Mouse (Mus musculus): ENCODE measurements around the gene Otos. TPM values are rescaled to one million over a fixed set of nuclear protein-coding genes. Genes with fewer than 3 reads are reported as not detected.

Gene Otos
- polyA plus RNA-seq (2016; fragmentation: Nextera tagmentation; extraction: Ambion mirVana) = 0.07 TPM in 1 of 2 replicates, not detected in the other

DNA sequence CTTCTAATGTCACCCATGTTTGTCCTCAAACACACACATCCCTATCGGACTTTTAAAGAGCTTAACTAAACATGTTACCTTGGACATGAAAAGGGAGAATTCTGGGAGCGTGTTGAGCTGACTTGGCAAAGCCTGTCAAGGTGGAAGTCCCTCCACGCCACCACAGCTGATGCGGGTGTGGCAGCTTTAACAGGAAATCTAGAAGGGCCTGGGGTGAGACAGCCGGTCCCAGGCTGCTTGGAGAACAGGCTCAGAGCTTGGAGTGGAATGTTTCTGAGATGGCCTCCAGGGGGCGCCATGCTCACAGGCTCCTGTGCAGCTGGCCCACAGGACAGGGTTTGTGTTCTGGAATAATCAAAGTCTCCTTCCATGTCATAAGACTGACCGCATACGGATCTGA, at the start of gene Otos:
TSS of gene Otos (minus strand) at position 169 of the 400 bp plus-strand sequence.
- Histone ChIP-seq H3K27ac (replicated peaks) (0 out of 2 replicates have a peak within 1 kb of the TSS, but pooled peaks have one; percentile 9), H3K4me3 (no peak within 1 kb of the TSS)
- WGBS = 29% methylated on average over 8 of the region's 8 CpGs

DNA sequence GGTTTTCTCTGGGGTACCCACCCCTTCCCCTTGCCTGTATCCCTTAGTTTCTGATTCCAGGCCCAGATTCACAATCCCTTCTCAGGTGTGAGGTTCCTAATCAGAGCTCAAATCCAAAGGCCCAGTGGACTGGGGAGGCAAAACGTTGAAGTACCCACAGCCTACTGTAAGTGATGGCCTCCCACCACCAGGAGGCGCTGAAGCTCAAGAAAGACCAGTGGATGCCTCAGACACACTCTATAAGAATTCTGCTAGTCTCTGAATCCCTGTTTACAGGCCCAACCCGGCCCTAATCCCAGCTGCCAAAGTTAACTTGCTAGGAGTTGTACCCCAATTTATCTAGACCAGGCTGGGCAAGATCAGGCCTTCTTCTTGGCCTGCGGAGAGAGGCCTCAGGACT, 48.2 kb upstream of the Otos start:
- H3K4me1 ChIP-seq = peaks cover 24% of the 10 kb centered on the region
- H3K27me3 ChIP-seq (ENCODE audit: low read depth, poor library complexity, severe bottlenecking) = peaks cover 16% of the 10 kb centered on the region; the same call in 1 of the 2 replicates
- no peak overlapping the region for H3K27ac ChIP-seq (replicated peaks)
- 34% methylated on average over 4 of the region's 4 CpGs for WGBS
- no peaks in the 10 kb centered on the region for H3K36me3 ChIP-seq
- no peak overlapping the region for H3K4me3 ChIP-seq
- DNase-seq (ENCODE audit: low spot score) = peak; percentile 79
- no peaks in the 10 kb centered on the region for H3K9me3 ChIP-seq (replicated peaks)

More for the DNA sequence above, at the start of gene Otos:
- Histone ChIP-seq H3K4me1 (peaks cover 16% of the 10 kb centered on the region), H3K9me3 (replicated peaks) (no peaks in the 10 kb centered on the region), H3K36me3 (no peaks in the 10 kb centered on the region), H3K27me3 (ENCODE audit: low read depth, poor library complexity, severe bottlenecking) (peaks cover 6% of the 10 kb centered on the region; the same call in 1 of the 2 replicates)
- peak; percentile 80 for DNase-seq (ENCODE audit: low spot score)

DNA sequence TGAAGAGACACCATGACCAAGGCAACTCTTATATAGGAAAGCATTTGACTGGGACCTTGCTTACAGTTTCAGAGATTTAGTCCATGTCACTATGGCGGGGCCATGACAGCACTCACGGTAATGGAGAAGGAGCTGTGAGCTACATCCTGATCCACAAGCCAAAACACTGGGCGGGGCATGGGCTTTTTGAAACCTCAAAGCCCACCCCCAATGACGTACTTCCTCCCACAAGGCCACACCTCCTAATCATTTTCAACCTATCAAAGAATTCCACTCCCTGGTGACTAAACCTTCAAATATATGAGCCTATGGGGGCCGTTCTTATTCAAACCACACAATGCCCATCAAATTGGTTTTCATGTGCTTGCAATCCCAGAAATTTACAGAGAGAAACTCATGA, 47.1 kb upstream of the Otos start:
- no peak for DNase-seq (ENCODE audit: low spot score)
- 86% methylated on average over 5 of the region's 5 CpGs for WGBS
- Histone ChIP-seq H3K36me3 (no peaks in the 10 kb centered on the region), H3K4me1 (peaks cover 19% of the 10 kb centered on the region), H3K27ac (replicated peaks) (no peak overlapping the region), H3K4me3 (no peak overlapping the region), H3K9me3 (replicated peaks) (no peaks in the 10 kb centered on the region), H3K27me3 (ENCODE audit: low read depth, poor library complexity, severe bottlenecking) (peaks cover 12% of the 10 kb centered on the region; the same call in 1 of the 2 replicates)

- H3K4me3 ChIP-seq = no peak overlapping the region
- no peak overlapping the region for H3K27ac ChIP-seq (replicated peaks)
- no peak for DNase-seq (ENCODE audit: low spot score)
- H3K36me3 ChIP-seq = no peaks in the 10 kb centered on the region
- H3K27me3 ChIP-seq (ENCODE audit: low read depth, poor library complexity, severe bottlenecking) = no peaks in the 10 kb centered on the region
- 88% methylated on average over 3 of the region's 3 CpGs for WGBS
- H3K9me3 ChIP-seq (replicated peaks) = no peaks in the 10 kb centered on the region
- no peaks in the 10 kb centered on the region for H3K4me1 ChIP-seq
Measured at GRCm38 (mm10) chr1:92691166-92691844, 42.7 kb upstream of the Otos start.

- no peak for DNase-seq (ENCODE audit: low spot score)
- no peaks in the 10 kb centered on the region for H3K36me3 ChIP-seq
- peaks cover 5% of the 10 kb centered on the region for H3K27me3 ChIP-seq (ENCODE audit: low read depth, poor library complexity, severe bottlenecking)
- whole genome bisulfite sequencing = 74% methylated on average over 8 of the region's 8 CpGs
- no peak overlapping the region for H3K4me3 ChIP-seq
- H3K9me3 ChIP-seq (replicated peaks) = no peaks in the 10 kb centered on the region
- no peak overlapping the region for H3K27ac ChIP-seq (replicated peaks)
- H3K4me1 ChIP-seq = no peaks in the 10 kb centered on the region
Measured at GRCm38 (mm10) chr1:92686994-92687393, 38.4 kb upstream of the Otos start.

DNA sequence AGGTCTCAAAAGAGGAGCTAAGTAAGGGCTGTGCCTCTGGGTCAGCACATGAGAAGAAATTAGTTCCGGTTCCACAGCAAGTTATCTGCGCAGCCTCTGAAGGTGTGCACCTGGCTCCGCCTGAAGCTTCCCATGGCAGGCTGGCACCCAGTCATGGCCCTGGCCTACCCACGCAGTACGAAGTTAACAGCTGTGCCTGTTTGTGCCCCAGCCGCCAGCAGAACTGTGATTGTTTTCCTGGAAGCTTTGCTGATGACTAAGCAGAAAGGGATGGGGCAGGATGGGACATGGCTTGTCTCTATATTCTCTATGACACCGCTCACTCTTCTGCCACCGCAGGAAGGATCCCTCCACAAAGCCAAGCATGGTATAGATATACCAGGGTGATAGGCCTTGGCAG, 34.5 kb upstream of the Otos start:
- no peak for DNase-seq (ENCODE audit: low spot score)
- Histone ChIP-seq H3K9me3 (replicated peaks) (no peaks in the 10 kb centered on the region), H3K27ac (replicated peaks) (no peak overlapping the region), H3K36me3 (no peaks in the 10 kb centered on the region), H3K4me3 (no peak overlapping the region), H3K4me1 (peaks cover 13% of the 10 kb centered on the region), H3K27me3 (ENCODE audit: low read depth, poor library complexity, severe bottlenecking) (peaks cover 15% of the 10 kb centered on the region)
- WGBS = 92% methylated on average over 8 of the region's 8 CpGs

GRCm38 (mm10) chr1:92680668-92681603, 32.3 kb upstream of the Otos start:
- 28% methylated on average over 16 of the region's 16 CpGs for WGBS
- H3K4me3 ChIP-seq = no peak overlapping the region; the same call in 1 of the 2 replicates
- peak overlapping the region; percentile 43; the same call in 1 of the 2 replicates for H3K27ac ChIP-seq (replicated peaks)
- peaks cover 15% of the 10 kb centered on the region for H3K27me3 ChIP-seq (ENCODE audit: low read depth, poor library complexity, severe bottlenecking)
- DNase-seq (ENCODE audit: low spot score) = peak; percentile 42
- H3K36me3 ChIP-seq = no peaks in the 10 kb centered on the region
- H3K9me3 ChIP-seq (replicated peaks) = no peaks in the 10 kb centered on the region
- H3K4me1 ChIP-seq = peaks cover 13% of the 10 kb centered on the region

DNA sequence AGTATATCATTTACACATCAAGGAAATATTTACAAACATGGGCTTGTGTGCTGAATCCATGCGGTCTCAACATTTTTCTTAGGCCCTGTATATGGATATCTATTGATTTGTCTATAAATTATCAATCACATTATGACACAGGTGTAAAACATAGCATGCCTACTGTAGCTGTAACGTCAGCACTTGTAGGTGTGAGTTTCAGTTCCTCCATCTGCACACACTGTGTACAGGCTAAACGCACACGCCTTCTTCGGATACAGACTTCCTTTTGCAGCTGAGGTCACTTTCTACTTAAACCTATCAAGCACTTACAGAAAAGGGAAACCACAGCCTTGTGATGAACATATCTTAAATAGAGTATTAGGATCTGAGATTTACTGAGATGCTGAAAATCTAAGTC, 30.1 kb upstream of the Otos start:
- Histone ChIP-seq H3K36me3 (no peaks in the 10 kb centered on the region), H3K9me3 (replicated peaks) (no peaks in the 10 kb centered on the region), H3K4me3 (no peak overlapping the region), H3K27me3 (ENCODE audit: low read depth, poor library complexity, severe bottlenecking) (peaks cover 15% of the 10 kb centered on the region), H3K27ac (replicated peaks) (no peak overlapping the region), H3K4me1 (peaks cover 13% of the 10 kb centered on the region)
- 85% methylated on average over 5 of the region's 5 CpGs for whole genome bisulfite sequencing
- DNase-seq (ENCODE audit: low spot score) = no peak

- no peak for DNase-seq (ENCODE audit: low spot score)
- H3K36me3 ChIP-seq = no peaks in the 10 kb centered on the region
- 89% methylated on average over 3 of the region's 3 CpGs for WGBS
- H3K27me3 ChIP-seq (ENCODE audit: low read depth, poor library complexity, severe bottlenecking) = peaks cover 6% of the 10 kb centered on the region; the same call in 1 of the 2 replicates
- H3K27ac ChIP-seq (replicated peaks) = no peak overlapping the region
- no peak overlapping the region for H3K4me3 ChIP-seq
- H3K9me3 ChIP-seq (replicated peaks) = no peaks in the 10 kb centered on the region
- peaks cover 13% of the 10 kb centered on the region for H3K4me1 ChIP-seq
Measured at GRCm38 (mm10) chr1:92676676-92676975, 28.0 kb upstream of the Otos start.

DNA sequence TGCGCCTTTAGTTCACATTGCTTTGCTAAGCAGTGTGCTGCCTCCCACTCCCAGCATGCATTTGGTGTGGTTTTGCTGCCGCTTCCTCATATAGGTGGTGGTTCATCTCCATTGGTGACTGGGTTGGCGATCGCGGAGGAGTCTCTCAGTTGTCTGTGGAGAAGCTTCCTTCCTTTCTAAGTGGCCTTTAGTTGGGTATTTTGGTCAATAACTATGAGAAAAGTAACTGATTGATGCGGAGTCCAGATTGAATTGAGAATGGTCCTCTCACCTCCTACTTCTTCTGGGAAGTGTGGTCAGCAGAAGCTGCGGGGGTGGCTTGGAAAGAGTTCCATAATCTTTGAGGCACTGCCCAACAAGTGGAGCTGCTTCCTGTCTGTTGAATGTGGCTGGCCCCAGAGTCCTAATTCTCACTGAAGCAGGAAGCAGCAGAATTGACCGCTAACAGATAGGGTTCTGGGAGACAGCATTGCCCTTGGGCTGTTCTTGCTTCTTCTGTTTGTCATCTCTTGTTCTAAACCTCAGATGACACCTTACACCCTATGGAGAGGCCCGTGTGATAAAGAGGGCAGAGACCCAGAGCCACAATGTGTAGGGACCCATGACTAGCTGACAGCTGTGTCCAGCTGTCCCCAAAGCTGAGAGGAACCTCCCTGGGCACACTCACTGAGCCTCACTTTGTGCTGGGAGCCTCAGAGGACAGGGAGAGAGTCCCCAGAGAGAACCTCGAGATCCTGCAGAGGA, 27.5 kb upstream of the Otos start:
- no peaks in the 10 kb centered on the region for H3K36me3 ChIP-seq
- H3K9me3 ChIP-seq (replicated peaks) = no peaks in the 10 kb centered on the region
- WGBS = 87% methylated on average over 10 of the region's 10 CpGs
- peaks cover 11% of the 10 kb centered on the region for H3K4me1 ChIP-seq
- H3K27me3 ChIP-seq (ENCODE audit: low read depth, poor library complexity, severe bottlenecking) = peaks cover 6% of the 10 kb centered on the region; the same call in 1 of the 2 replicates
- no peak for DNase-seq (ENCODE audit: low spot score)
- no peak overlapping the region for H3K27ac ChIP-seq (replicated peaks)
- no peak overlapping the region for H3K4me3 ChIP-seq

GRCm38 (mm10) chr1:92673258-92673782, 24.7 kb upstream of the Otos start:
- H3K36me3 ChIP-seq = no peaks in the 10 kb centered on the region
- H3K4me3 ChIP-seq = no peak overlapping the region
- no peaks in the 10 kb centered on the region for H3K4me1 ChIP-seq
- 82% methylated on average over 5 of the region's 5 CpGs for WGBS
- no peak for DNase-seq (ENCODE audit: low spot score)
- no peak overlapping the region for H3K27ac ChIP-seq (replicated peaks)
- no peaks in the 10 kb centered on the region for H3K27me3 ChIP-seq (ENCODE audit: low read depth, poor library complexity, severe bottlenecking)
- H3K9me3 ChIP-seq (replicated peaks) = 0 out of 2 replicates have a peak, but pooled peaks cover 3% of the 10 kb centered on the region

- Histone ChIP-seq H3K27ac (replicated peaks) (no peak overlapping the region), H3K4me3 (no peak overlapping the region), H3K36me3 (no peaks in the 10 kb centered on the region), H3K27me3 (ENCODE audit: low read depth, poor library complexity, severe bottlenecking) (no peaks in the 10 kb centered on the region), H3K4me1 (no peaks in the 10 kb centered on the region), H3K9me3 (replicated peaks) (0 out of 2 replicates have a peak, but pooled peaks cover 3% of the 10 kb centered on the region)
- no peak for DNase-seq (ENCODE audit: low spot score)
- WGBS = 80% methylated on average over 4 of the region's 4 CpGs
Measured at GRCm38 (mm10) chr1:92671326-92671725, 22.7 kb upstream of the Otos start.

Measured in midbrain, embryonic 10.5 days (tissue).